Mouse (Mus musculus) kidney, postnatal 0 days (tissue): ENCODE results near the gene Matk. TPM values are rescaled to one million over a fixed set of nuclear protein-coding genes. Genes with fewer than 3 reads are reported as not detected.
A peak's percentile ranks its signal among the peaks of the same experiment; 100 is the strongest.

Experiments used
- ATAC-seq: fragments of 200-750 bp; cut with Nextera tagmentation; replicated peaks from 2 replicates; pipeline ENCODE4 v1.8.0; 2017; ENCODE audit warnings: low read depth, moderate number of reproducible peaks, moderate TSS enrichment, moderate library complexity; ENCODE audit not compliant: low FRiP score
- DNase-seq: peaks from one replicate; pipeline ENCODE4 v3.0.0-alpha.2; 2016; ENCODE audit warnings: low spot score
- H3K27ac ChIP-seq: fragments of 300-500 bp; sonication (generic); 2 replicates; pipeline ENCODE4 v1.5.1; 2014; ENCODE audit warnings: mild to moderate bottlenecking
- H3K27me3 ChIP-seq: fragments of 300-500 bp; sonication (generic); 2 replicates; pipeline ENCODE4 v1.6.1; 2014; ENCODE audit warnings: low read length, mixed read lengths; ENCODE audit not compliant: insufficient read depth
- H3K36me3 ChIP-seq: fragments of 300-500 bp; sonication (generic); 2 replicates; pipeline ENCODE4 v1.6.1; 2014; ENCODE audit warnings: low read length, mixed read lengths; ENCODE audit not compliant: insufficient read depth
- H3K4me1 ChIP-seq: fragments of 300-500 bp; sonication (generic); replicated peaks from 2 replicates; pipeline ENCODE4 v1.6.1; 2014; ENCODE audit warnings: antibody characterized with exemption, low read length, mixed read lengths; ENCODE audit not compliant: insufficient read depth
- H3K4me2 ChIP-seq: fragments of 300-500 bp; sonication (generic); 2 replicates; pipeline ENCODE4 v1.6.1; 2014; ENCODE audit warnings: mild to moderate bottlenecking, low read length, moderate library complexity, mixed read lengths
- H3K4me3 ChIP-seq: fragments of 300-500 bp; sonication (generic); replicated peaks from 2 replicates; pipeline ENCODE4 v1.5.1; 2014; ENCODE audit warnings: low read depth, low read length
- H3K9ac ChIP-seq: fragments of 300-500 bp; sonication (generic); 2 replicates; pipeline ENCODE4 v1.6.1; 2014; ENCODE audit warnings: low read depth, low read length
- H3K9me3 ChIP-seq: fragments of 300-500 bp; sonication (generic); replicated peaks from 2 replicates; pipeline ENCODE4 v1.6.1; 2016; ENCODE audit warnings: low read length, inconsistent platforms, mixed read lengths
- CTCF ChIP-seq: IDR thresholded peaks from 2 replicates; pipeline ENCODE4 v1.5.1; 2016; ENCODE audit warnings: antibody characterized with exemption, low read depth, mild to moderate bottlenecking, moderate library complexity
- WGBS: fragments of 180-500 bp; shearing (Covaris S2); extraction: QIAGEN DNeasy Blood & Tissue Kit; methylation state at CpG from one replicate; pipeline ENCODE4 v1.1.7; 2014; 5-methylcytosine and 5-hydroxymethylcytosine counted together
- polyA plus RNA-seq: library from polyadenylated mRNA; unstranded; fragments of >200 nt; fragmentation: Nextera tagmentation; extraction: Ambion mirVana; gene quantifications from 2 replicates; pipeline ENCODE4 v1.2.1, GENCODE M21; 2015

The Matk gene
- polyA plus RNA-seq, 1 experiment from 2014 or later: 3.9 TPM

DNA sequence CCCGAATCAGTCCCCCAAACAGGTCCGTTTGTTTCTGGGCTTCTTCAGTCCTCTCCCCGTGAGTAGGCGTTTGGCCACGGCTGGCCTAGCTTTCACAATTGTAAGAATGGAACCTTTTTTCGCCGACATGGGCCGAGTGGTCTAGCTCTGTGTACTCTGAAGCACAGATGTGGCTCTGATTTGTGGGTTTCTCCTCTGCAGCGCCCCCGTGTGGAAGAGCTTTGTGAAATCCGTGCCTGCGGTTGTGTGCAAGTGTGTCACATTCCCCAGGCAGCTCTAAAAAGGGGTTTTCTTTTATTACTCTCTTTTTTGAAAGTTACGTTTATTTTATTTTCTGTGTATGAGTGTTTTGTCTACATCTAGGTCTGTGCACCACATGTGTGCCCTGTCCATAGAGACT lies 11.9 kb upstream of the Matk start:
- Histone ChIP-seq H3K27ac (no peak overlapping the region), H3K9ac (no peak overlapping the region), H3K36me3 (no peaks in the 10 kb centered on the region), H3K4me2 (no peak overlapping the region), H3K27me3 (peaks cover 8% of the 10 kb centered on the region; the same call in 1 of the 2 replicates), H3K4me3 (no peak overlapping the region), H3K4me1 (0 out of 2 replicates have a peak, but pooled peaks cover 2% of the 10 kb centered on the region), H3K9me3 (no peaks in the 10 kb centered on the region)
- TF ChIP-seq CTCF: peak; percentile 72
- ATAC-seq (no peak), DNase-seq (peak; percentile 61)
- 33% methylated on average over 13 of the region's 13 CpGs for WGBS

DNA sequence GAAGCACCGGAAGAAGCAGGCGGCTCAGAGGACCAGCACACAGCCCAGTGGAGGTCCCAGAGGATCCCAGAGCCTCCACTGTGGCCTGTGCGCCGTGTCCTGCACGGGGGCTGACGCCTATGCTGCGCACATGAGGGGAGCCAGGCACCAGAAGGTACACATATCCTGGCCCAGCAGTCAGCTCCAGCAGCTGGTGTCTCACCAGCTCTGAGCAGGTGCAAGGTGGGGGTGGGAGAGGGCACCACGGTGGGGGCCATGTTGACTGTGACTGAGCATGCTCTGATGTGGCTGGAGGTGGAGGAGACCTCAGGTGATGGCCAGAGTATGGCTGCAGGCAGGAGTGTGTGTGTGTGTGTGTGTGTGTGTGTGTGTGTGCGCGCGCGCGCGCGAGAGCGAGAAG lies 10.7 kb upstream of the Matk start:
- 91% methylated on average over 16 of the region's 16 CpGs for WGBS
- Histone ChIP-seq H3K36me3 (no peaks in the 10 kb centered on the region), H3K4me2 (no peak overlapping the region), H3K9me3 (no peaks in the 10 kb centered on the region), H3K27ac (no peak overlapping the region), H3K4me3 (no peak overlapping the region), H3K4me1 (0 out of 2 replicates have a peak, but pooled peaks cover 2% of the 10 kb centered on the region), H3K27me3 (peaks cover 8% of the 10 kb centered on the region; the same call in 1 of the 2 replicates), H3K9ac (no peak overlapping the region)
- ATAC-seq (no peak), DNase-seq (no peak)
- no peak for TF ChIP-seq CTCF

DNA sequence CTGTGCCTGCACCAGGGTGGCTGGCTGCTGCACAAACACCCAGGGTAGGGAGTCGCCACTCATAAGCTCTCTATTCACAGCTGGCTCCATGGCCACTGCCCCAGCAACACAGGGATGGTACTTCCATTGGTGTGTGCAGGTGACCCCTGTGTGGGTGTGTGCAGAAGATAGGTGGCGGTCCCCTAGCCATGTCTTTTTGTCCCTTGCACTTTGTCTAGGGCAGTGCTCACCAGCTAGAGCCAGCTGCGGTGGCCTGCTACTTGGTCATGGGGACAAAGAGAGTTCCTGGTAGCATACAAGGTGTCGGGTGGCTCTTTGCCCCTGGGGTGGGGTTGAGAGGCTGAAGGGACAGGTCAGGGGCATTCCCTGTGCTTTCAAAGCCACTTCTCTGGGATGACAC lies 8.6 kb upstream of the Matk start:
- H3K9ac ChIP-seq: no peak overlapping the region
- ATAC-seq: 0 out of 2 replicates have a peak, but pooled peaks have one; percentile 11
- no peak overlapping the region for H3K4me2 ChIP-seq

GRCm38 (mm10) chr10:81244595-81244994 lies 8.1 kb upstream of the Matk start:
- 7% methylated on average over 17 of the region's 17 CpGs for WGBS
- peak; percentile 94 for TF ChIP-seq CTCF
- no peak overlapping the region for H3K4me3 ChIP-seq

More for the DNA sequence above, 8.6 kb upstream of the Matk start:
- Histone ChIP-seq H3K4me3 (no peak overlapping the region), H3K27me3 (peaks cover 8% of the 10 kb centered on the region; the same call in 1 of the 2 replicates), H3K27ac (no peak overlapping the region), H3K4me1 (0 out of 2 replicates have a peak, but pooled peaks cover 2% of the 10 kb centered on the region), H3K36me3 (no peaks in the 10 kb centered on the region), H3K9me3 (no peaks in the 10 kb centered on the region)
- DNase-seq: no peak
- TF ChIP-seq CTCF: no peak
- WGBS: 73% methylated on average over 4 of the region's 4 CpGs

DNA sequence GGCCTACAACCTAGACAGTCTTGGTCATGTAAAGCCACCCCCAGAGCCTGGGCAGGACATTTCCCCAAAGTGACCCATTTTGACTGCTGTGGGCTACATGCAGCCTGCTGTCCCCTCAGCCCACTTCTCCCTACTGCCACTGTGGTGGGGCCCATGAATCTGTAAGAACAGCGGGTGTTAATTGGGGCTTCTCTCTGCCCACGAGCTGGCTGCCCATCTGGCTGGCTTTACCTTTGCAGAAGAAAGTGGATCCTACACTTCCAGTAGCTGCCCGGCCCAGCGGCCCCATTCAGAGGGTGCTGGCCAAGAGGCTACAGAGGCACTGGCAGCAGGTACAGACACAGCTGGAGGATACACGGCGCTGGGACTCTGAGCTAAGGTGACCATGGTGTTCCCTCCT lies 7.6 kb upstream of the Matk start:
- Histone ChIP-seq H3K9ac (no peak overlapping the region), H3K4me1 (0 out of 2 replicates have a peak, but pooled peaks cover 2% of the 10 kb centered on the region), H3K27ac (no peak overlapping the region), H3K27me3 (peaks cover 4% of the 10 kb centered on the region; the same call in 1 of the 2 replicates), H3K4me3 (no peak overlapping the region), H3K9me3 (no peaks in the 10 kb centered on the region), H3K4me2 (no peak overlapping the region), H3K36me3 (no peaks in the 10 kb centered on the region)
- no peak for TF ChIP-seq CTCF
- DNase-seq (no peak), ATAC-seq (no peak)
- 85% methylated on average over 6 of the region's 6 CpGs for WGBS

More at GRCm38 (mm10) chr10:81244595-81244994, 8.1 kb upstream of the Matk start:
- Histone ChIP-seq H3K4me2 (no peak overlapping the region), H3K27me3 (peaks cover 8% of the 10 kb centered on the region; the same call in 1 of the 2 replicates), H3K9ac (no peak overlapping the region), H3K36me3 (no peaks in the 10 kb centered on the region), H3K9me3 (no peaks in the 10 kb centered on the region), H3K27ac (no peak overlapping the region), H3K4me1 (0 out of 2 replicates have a peak, but pooled peaks cover 2% of the 10 kb centered on the region)
- peak; percentile 58 for ATAC-seq
- DNase-seq: peak; percentile 80

GRCm38 (mm10) chr10:81247804-81248203 lies 4.9 kb upstream of the Matk start:
- Histone ChIP-seq H3K9ac (no peak overlapping the region), H3K36me3 (no peaks in the 10 kb centered on the region), H3K4me3 (no peak overlapping the region), H3K4me1 (peaks cover 6% of the 10 kb centered on the region; the same call in 1 of the 2 replicates), H3K9me3 (no peaks in the 10 kb centered on the region), H3K27me3 (peaks cover 6% of the 10 kb centered on the region; the same call in 1 of the 2 replicates), H3K4me2 (no peak overlapping the region), H3K27ac (no peak overlapping the region)
- WGBS: 96% methylated on average over 2 of the region's 2 CpGs
- no peak for TF ChIP-seq CTCF
- ATAC-seq (no peak), DNase-seq (no peak)
